8 mouse cellular contexts compared by ENCODE assay signal in genomic region chr1:132007828-132008827, GRCm38 (mm10). TPM values are rescaled to one million over a fixed set of nuclear protein-coding genes. Genes with fewer than 3 reads are reported as not detected.
DNase-seq lines count a peak whose midpoint lies in the region; ATAC-seq and TF ChIP-seq lines count a peak whose summit lies in the region.

No protein-coding gene starts in this region.

- TF ChIP-seq CTCF in kidney, adult 2 months (conservative IDR thresholded peaks at IDR 0.05; ENCODE audit: insufficient read depth, insufficient read length, low read depth, low read length) = no peak
- TF ChIP-seq CTCF in small intestine, adult 2 months (IDR thresholded peaks at IDR 0.05; ENCODE audit: extremely low read depth, insufficient read length, insufficient replicate concordance, low read depth, low read length) = no peak

- H3K9ac ChIP-seq in embryonic facial prominence, embryonic 11.5 days (replicated peaks; ENCODE audit: low read length) = peak overlapping the region; percentile 95
- H3K9ac ChIP-seq in limb, embryonic 11.5 days (ENCODE audit: low read length) = peak overlapping the region; percentile 70
- H3K9ac ChIP-seq in midbrain, embryonic 13.5 days (replicated peaks) = peak overlapping the region; percentile 94

- no peaks in the 10 kb centered on the region for H3K4me1 ChIP-seq in embryonic facial prominence, embryonic 11.5 days (ENCODE audit: control insufficient read depth, insufficient read depth, low read length)
- peaks cover 17% of the 10 kb centered on the region; the same call in 1 of the 2 replicates for H3K4me1 ChIP-seq in kidney, adult 2 months (ENCODE audit: control insufficient read depth, insufficient read depth, low read length)
- H3K4me1 ChIP-seq in limb, embryonic 11.5 days (ENCODE audit: control insufficient read depth, insufficient read depth, low read length) = peaks cover 6% of the 10 kb centered on the region
- peaks cover 26% of the 10 kb centered on the region for H3K4me1 ChIP-seq in midbrain, embryonic 13.5 days (replicated peaks)
- peaks cover 22% of the 10 kb centered on the region for H3K4me1 ChIP-seq in small intestine, adult 2 months (ENCODE audit: control insufficient read depth, insufficient read depth, insufficient read length, low read length)

- peak; percentile 92 for DNase-seq in 3134 (ENCODE audit: extremely low read depth, insufficient read length, low spot score)
- DNase-seq in adrenal gland, postnatal 25 days = peak; percentile 92
- peak; percentile 91 for DNase-seq in embryonic facial prominence, embryonic 11.5 days (ENCODE audit: low spot score)
- peak; percentile 90 to 92 for DNase-seq in heart, adult 18-20 months
- DNase-seq in kidney, adult 2 months = peak; percentile 91
- DNase-seq in limb, embryonic 11.5 days (ENCODE audit: low spot score) = peak; percentile 93

- H3K27me3 ChIP-seq in embryonic facial prominence, embryonic 11.5 days (ENCODE audit: control insufficient read depth, insufficient read depth, low read length) = no peaks in the 10 kb centered on the region; the same call in 1 of the 2 replicates
- no peaks in the 10 kb centered on the region for H3K27me3 ChIP-seq in kidney, adult 2 months (replicated peaks; ENCODE audit: control insufficient read depth, insufficient read depth, low read length)
- H3K27me3 ChIP-seq in limb, embryonic 11.5 days (ENCODE audit: control insufficient read depth, insufficient read depth, low read length) = no peaks in the 10 kb centered on the region
- H3K27me3 ChIP-seq in midbrain, embryonic 13.5 days = no peaks in the 10 kb centered on the region
- no peaks in the 10 kb centered on the region for H3K27me3 ChIP-seq in small intestine, adult 2 months (ENCODE audit: control insufficient read depth, insufficient read depth, low read length)

- H3K36me3 ChIP-seq in embryonic facial prominence, embryonic 11.5 days (replicated peaks; ENCODE audit: control insufficient read depth, insufficient read depth, low read depth, low read length) = no peaks in the 10 kb centered on the region
- H3K36me3 ChIP-seq in kidney, adult 2 months (ENCODE audit: control insufficient read depth, insufficient read depth, low read length) = no peaks in the 10 kb centered on the region
- no peaks in the 10 kb centered on the region for H3K36me3 ChIP-seq in limb, embryonic 11.5 days (ENCODE audit: control insufficient read depth, insufficient read depth, low read length)
- H3K36me3 ChIP-seq in midbrain, embryonic 13.5 days = no peaks in the 10 kb centered on the region
- 0 out of 2 replicates have a peak, but pooled peaks cover 2% of the 10 kb centered on the region for H3K36me3 ChIP-seq in small intestine, adult 2 months (ENCODE audit: control insufficient read depth, insufficient read depth, low read length)

- peak overlapping the region; percentile 94 for H3K4me3 ChIP-seq in embryonic facial prominence, embryonic 11.5 days (ENCODE audit: low read depth, low read length)
- peak overlapping the region; percentile 76 for H3K4me3 ChIP-seq in kidney, adult 2 months (ENCODE audit: insufficient read depth, low read depth, low read length)
- peak overlapping the region; percentile 58 for H3K4me3 ChIP-seq in limb, embryonic 11.5 days (ENCODE audit: low read depth, low read length)
- H3K4me3 ChIP-seq in midbrain, embryonic 13.5 days (replicated peaks) = peak overlapping the region; percentile 81
- H3K4me3 ChIP-seq in small intestine, adult 2 months (ENCODE audit: low read depth, low read length) = peak overlapping the region; percentile 82

- H3K9me3 ChIP-seq in embryonic facial prominence, embryonic 11.5 days (replicated peaks; ENCODE audit: control insufficient read depth, low read length) = no peaks in the 10 kb centered on the region
- H3K9me3 ChIP-seq in limb, embryonic 11.5 days (ENCODE audit: control insufficient read depth, low read length) = no peaks in the 10 kb centered on the region
- H3K9me3 ChIP-seq in midbrain, embryonic 13.5 days = no peaks in the 10 kb centered on the region

- peak overlapping the region; percentile 38 for H3K4me2 ChIP-seq in embryonic facial prominence, embryonic 11.5 days (ENCODE audit: low read depth, low read length)
- H3K4me2 ChIP-seq in limb, embryonic 11.5 days (ENCODE audit: low read depth, severe bottlenecking) = peak overlapping the region; percentile 65
- peak overlapping the region; percentile 69 for H3K4me2 ChIP-seq in midbrain, embryonic 13.5 days (replicated peaks)

- peak; percentile 90 for ATAC-seq in embryonic facial prominence, embryonic 11.5 days (replicated peaks; ENCODE audit: insufficient number of reproducible peaks, low FRiP score, low TSS enrichment, low read depth)
- ATAC-seq in limb, embryonic 11.5 days (ENCODE audit: insufficient number of reproducible peaks, low FRiP score, low TSS enrichment, low read depth) = peak; percentile 88
- peak; percentile 92 for ATAC-seq in midbrain, embryonic 13.5 days

- peak overlapping the region; percentile 98 for H3K27ac ChIP-seq in embryonic facial prominence, embryonic 11.5 days (replicated peaks; ENCODE audit: low read depth, low read length)
- H3K27ac ChIP-seq in kidney, adult 2 months (ENCODE audit: insufficient read depth, low read depth, low read length) = peak overlapping the region; percentile 99
- H3K27ac ChIP-seq in limb, embryonic 11.5 days (replicated peaks; ENCODE audit: low read depth, low read length) = peak overlapping the region; percentile 95
- peak overlapping the region; percentile 98 for H3K27ac ChIP-seq in midbrain, embryonic 13.5 days
- peak overlapping the region; percentile 99 for H3K27ac ChIP-seq in small intestine, adult 2 months (ENCODE audit: insufficient read depth, low read depth, low read length)

- under 1% methylated on average over 64 of the region's 72 CpGs for WGBS in embryonic facial prominence, embryonic 11.5 days
- WGBS in kidney, adult 2 months = under 1% methylated on average over 72 of the region's 72 CpGs
- under 1% methylated on average over 61 of the region's 72 CpGs for WGBS in limb, embryonic 11.5 days
- WGBS in midbrain, embryonic 13.5 days = under 1% methylated on average over 62 of the region's 72 CpGs
- under 1% methylated on average over 68 of the region's 72 CpGs for WGBS in small intestine, adult 2 months

- TF ChIP-seq POLR2A in kidney, adult 2 months (IDR thresholded peaks at IDR 0.05; ENCODE audit: low read depth, low read length) = no peak
- TF ChIP-seq POLR2A in small intestine, adult 2 months (IDR thresholded peaks at IDR 0.05; ENCODE audit: low read depth, low read length) = peak; percentile 65; the same call in 1 of the 2 replicates

RNA-seq across cellular contexts. Expression of gene Elk4, which starts 0.7 kb away (rescaled TPM):
- total RNA-seq in adrenal gland, postnatal 25 days (2021) = 100 and 117 TPM in 2 replicates
- polyA plus RNA-seq in embryonic facial prominence, embryonic 11.5 days (2014; fragmentation: Nextera tagmentation; extraction: Ambion mirVana) = 18.0 and 19.8 TPM in 2 replicates
- total RNA-seq in heart, adult 18-20 months (2021) = 10 to 100 TPM; 77.4 to 82.0 TPM
- 18.4 and 27.8 TPM in 2 replicates for polyA plus RNA-seq in kidney, adult 2 months (2012; rRNA removed)
- 17.1 and 20.8 TPM in 2 replicates for polyA plus RNA-seq in limb, embryonic 11.5 days (2014; fragmentation: Nextera tagmentation; extraction: Ambion mirVana)
- 10.9 and 12.6 TPM in 2 replicates for polyA plus RNA-seq in midbrain, embryonic 13.5 days (2015; fragmentation: Nextera tagmentation; extraction: Ambion mirVana)
- polyA plus RNA-seq in small intestine, adult 2 months (2012; rRNA removed) = 8.0 and 16.6 TPM in 2 replicates

RNA-seq across cellular contexts. Expression of gene Slc45a3, which starts 45.4 kb away (rescaled TPM):
- 12.6 and 15.5 TPM in 2 replicates for total RNA-seq in adrenal gland, postnatal 25 days (2021)
- polyA plus RNA-seq in embryonic facial prominence, embryonic 11.5 days (2014; fragmentation: Nextera tagmentation; extraction: Ambion mirVana) = 3.8 and 4.6 TPM in 2 replicates
- 1 to 10 TPM; 5.4 to 6.9 TPM for total RNA-seq in heart, adult 18-20 months (2021)
- polyA plus RNA-seq in kidney, adult 2 months (2012; rRNA removed) = 30.5 and 37.8 TPM in 2 replicates
- 1.7 and 2.3 TPM in 2 replicates for polyA plus RNA-seq in limb, embryonic 11.5 days (2014; fragmentation: Nextera tagmentation; extraction: Ambion mirVana)
- 9.5 and 12.9 TPM in 2 replicates for polyA plus RNA-seq in midbrain, embryonic 13.5 days (2015; fragmentation: Nextera tagmentation; extraction: Ambion mirVana)
- polyA plus RNA-seq in small intestine, adult 2 months (2012; rRNA removed) = 2.1 and 10.7 TPM in 2 replicates

RNA-seq across cellular contexts. Expression of gene Mfsd4a, which starts 59.7 kb away (rescaled TPM):
- total RNA-seq in adrenal gland, postnatal 25 days (2021) = 29.5 and 29.9 TPM in 2 replicates
- 8.1 and 9.0 TPM in 2 replicates for polyA plus RNA-seq in embryonic facial prominence, embryonic 11.5 days (2014; fragmentation: Nextera tagmentation; extraction: Ambion mirVana)
- 1 to 10 TPM; 5.1 to 6.9 TPM for total RNA-seq in heart, adult 18-20 months (2021)
- 64.1 and 84.5 TPM in 2 replicates for polyA plus RNA-seq in kidney, adult 2 months (2012; rRNA removed)
- polyA plus RNA-seq in limb, embryonic 11.5 days (2014; fragmentation: Nextera tagmentation; extraction: Ambion mirVana) = 8.6 and 10.6 TPM in 2 replicates
- polyA plus RNA-seq in midbrain, embryonic 13.5 days (2015; fragmentation: Nextera tagmentation; extraction: Ambion mirVana) = 7.3 and 8.0 TPM in 2 replicates
- 14.0 and 28.0 TPM in 2 replicates for polyA plus RNA-seq in small intestine, adult 2 months (2012; rRNA removed)

Comparison
In these comparisons a context has a peak if more than half of its experiments do, and no peak if none do; other contexts are left out.
1. Peak in every context shown above with its lines: DNase-seq, ATAC-seq, H3K4me3 ChIP-seq and H3K27ac ChIP-seq.